In genomic region chr7:134190101-134190500, GRCm38 (mm10) we compare ENCODE assay signal across 32 mouse cellular contexts. TPM values are rescaled to one million over a fixed set of nuclear protein-coding genes. Genes with fewer than 3 reads are reported as not detected.
A peak's percentile ranks its signal among the peaks of the same experiment; 100 is the strongest.
DNase-seq lines count a peak whose midpoint lies in the region; ATAC-seq and TF ChIP-seq lines count a peak whose summit lies in the region.
"Had no signal": no experiment of that assay in that cellular context is flagged by ENCODE, and none has a peak within 500 bp of the region (broad histone marks: within the 10 kb centered on the region; RNA-seq: fewer than 3 reads in every experiment).

No protein-coding gene starts in this region.

- no peak for ATAC-seq in forebrain, embryonic 14.5 days
- no peak for ATAC-seq in forebrain, embryonic 12.5 days (ENCODE audit: low FRiP score)
- ATAC-seq in lung, embryonic 14.5 days (ENCODE audit: insufficient read depth) = peak; percentile 35; the same call in 1 of the 2 replicates
- no peak for ATAC-seq in intestine, embryonic 15.5 days

- H3K27ac ChIP-seq in forebrain, embryonic 14.5 days (ENCODE audit: low read depth, low read length) = no peak overlapping the region
- no peak overlapping the region for H3K27ac ChIP-seq in forebrain, embryonic 12.5 days
- H3K27ac ChIP-seq in lung, embryonic 14.5 days (ENCODE audit: low read depth) = no peak overlapping the region
- H3K27ac ChIP-seq in intestine, embryonic 15.5 days = no peak overlapping the region
- H3K27ac ChIP-seq: embryonic facial prominence, embryonic 13.5 days; heart, adult 2 months; heart, embryonic 13.5 days; hindbrain, embryonic 14.5 days; liver, embryonic 14.5 days; midbrain, embryonic 12.5 days; neural tube, embryonic 12.5 days; stomach, postnatal 0 days had no signal

- H3K36me3 ChIP-seq in forebrain, embryonic 14.5 days (ENCODE audit: control insufficient read depth, insufficient read depth, low read length) = no peaks in the 10 kb centered on the region
- H3K36me3 ChIP-seq in forebrain, embryonic 12.5 days (replicated peaks) = no peaks in the 10 kb centered on the region
- peaks cover 13% of the 10 kb centered on the region; the same call in 1 of the 2 replicates for H3K36me3 ChIP-seq in lung, embryonic 14.5 days (ENCODE audit: insufficient read depth)
- no peaks in the 10 kb centered on the region for H3K36me3 ChIP-seq in intestine, embryonic 15.5 days
- H3K36me3 ChIP-seq: embryonic facial prominence, embryonic 13.5 days; G1E; midbrain, embryonic 12.5 days; neural tube, embryonic 12.5 days had no signal

- 71% methylated on average over 6 of the region's 6 CpGs for WGBS in forebrain, embryonic 14.5 days
- 85% methylated on average over 6 of the region's 6 CpGs for WGBS in forebrain, embryonic 12.5 days
- 51% methylated on average over 6 of the region's 6 CpGs for WGBS in lung, embryonic 14.5 days
- 55% methylated on average over 6 of the region's 6 CpGs for WGBS in intestine, embryonic 15.5 days

- no peaks in the 10 kb centered on the region for H3K9me3 ChIP-seq in forebrain, embryonic 14.5 days (replicated peaks; ENCODE audit: control insufficient read depth, low read length)
- H3K9me3 ChIP-seq in forebrain, embryonic 12.5 days = no peaks in the 10 kb centered on the region
- H3K9me3 ChIP-seq in lung, embryonic 14.5 days (ENCODE audit: low read depth, low read length) = no peaks in the 10 kb centered on the region
- H3K9me3 ChIP-seq in intestine, embryonic 15.5 days = no peaks in the 10 kb centered on the region
- H3K9me3 ChIP-seq: embryonic facial prominence, embryonic 13.5 days; heart, embryonic 13.5 days; neural tube, embryonic 12.5 days had no signal

- no peaks in the 10 kb centered on the region for H3K27me3 ChIP-seq in forebrain, embryonic 14.5 days (replicated peaks; ENCODE audit: control insufficient read depth, insufficient read depth, low read length)
- no peaks in the 10 kb centered on the region for H3K27me3 ChIP-seq in forebrain, embryonic 12.5 days
- no peaks in the 10 kb centered on the region for H3K27me3 ChIP-seq in lung, embryonic 14.5 days (ENCODE audit: insufficient read depth, low read length)
- no peaks in the 10 kb centered on the region for H3K27me3 ChIP-seq in intestine, embryonic 15.5 days (replicated peaks)
- H3K27me3 ChIP-seq: embryonic facial prominence, embryonic 13.5 days; heart, embryonic 13.5 days; megakaryocyte, embryonic 14.5 days; midbrain, embryonic 12.5 days; neural tube, embryonic 12.5 days had no signal

- H3K9ac ChIP-seq in forebrain, embryonic 14.5 days (ENCODE audit: low read length) = no peak overlapping the region
- H3K9ac ChIP-seq in forebrain, embryonic 12.5 days = no peak overlapping the region
- no peak overlapping the region for H3K9ac ChIP-seq in lung, embryonic 14.5 days
- H3K9ac ChIP-seq in intestine, embryonic 15.5 days = no peak overlapping the region
- H3K9ac ChIP-seq: embryonic facial prominence, embryonic 13.5 days; heart, embryonic 13.5 days; hindbrain, embryonic 14.5 days; liver, embryonic 14.5 days; midbrain, embryonic 12.5 days; neural tube, embryonic 12.5 days had no signal

- peak; percentile 50 for DNase-seq in forebrain, embryonic 14.5 days (ENCODE audit: low spot score)
- peak; percentile 9 for DNase-seq in layer of hippocampus, adult 11-12 months (ENCODE audit: low spot score)
- DNase-seq in layer of hippocampus, postnatal 10 days (ENCODE audit: low spot score in 2 of 2) = no peak
- DNase-seq in lung, embryonic 14.5 days = no peak
- DNase-seq in lung, postnatal 36 days = no peak
- DNase-seq: adrenal gland, adult 8-10 months; cerebellum, adult 11-12 months; cerebellum, adult 9-11 months; embryo, embryonic 11 days; heart, adult 2 months; heart, postnatal 10 days; kidney, adult 11 months; kidney, postnatal 14 days; liver; lung, adult 2 months; lung, postnatal 4 days; right cerebral cortex, adult 18-20 months; spleen, adult 18-20 months; thymus, adult 18-20 months; thymus, postnatal 36 days had no signal

- no peaks in the 10 kb centered on the region for H3K4me1 ChIP-seq in forebrain, embryonic 14.5 days (ENCODE audit: control insufficient read depth, insufficient read depth, low read length)
- H3K4me1 ChIP-seq in forebrain, embryonic 12.5 days = no peaks in the 10 kb centered on the region
- peaks cover 11% of the 10 kb centered on the region for H3K4me1 ChIP-seq in lung, embryonic 14.5 days (ENCODE audit: insufficient read depth)
- peaks cover 5% of the 10 kb centered on the region; the same call in 1 of the 2 replicates for H3K4me1 ChIP-seq in intestine, embryonic 15.5 days (replicated peaks)
- H3K4me1 ChIP-seq: megakaryocyte, embryonic 14.5 days; midbrain, embryonic 12.5 days; neural tube, embryonic 12.5 days had no signal

- no peak overlapping the region for H3K4me2 ChIP-seq in forebrain, embryonic 14.5 days (ENCODE audit: low read length)
- no peak overlapping the region for H3K4me2 ChIP-seq in forebrain, embryonic 12.5 days
- no peak overlapping the region for H3K4me2 ChIP-seq in lung, embryonic 14.5 days
- no peak overlapping the region for H3K4me2 ChIP-seq in intestine, embryonic 15.5 days (replicated peaks)
- H3K4me2 ChIP-seq: embryonic facial prominence, embryonic 13.5 days; heart, embryonic 13.5 days; hindbrain, embryonic 14.5 days; midbrain, embryonic 12.5 days; neural tube, embryonic 12.5 days had no signal

- no peak for TF ChIP-seq CTCF in lung, embryonic 14.5 days (IDR thresholded peaks at IDR 0.05; ENCODE audit: low read depth)

- no peak overlapping the region for H3K4me3 ChIP-seq in forebrain, embryonic 14.5 days (ENCODE audit: low read depth, low read length)
- H3K4me3 ChIP-seq in forebrain, embryonic 12.5 days (replicated peaks) = no peak overlapping the region
- H3K4me3 ChIP-seq in lung, embryonic 14.5 days (ENCODE audit: low read depth, low read length) = no peak overlapping the region
- no peak overlapping the region for H3K4me3 ChIP-seq in intestine, embryonic 15.5 days (replicated peaks)
- H3K4me3 ChIP-seq: embryonic facial prominence, embryonic 13.5 days; heart, adult 2 months; heart, embryonic 13.5 days; megakaryocyte, embryonic 14.5 days; midbrain, embryonic 12.5 days; myocyte; neural tube, embryonic 12.5 days had no signal

RNA-seq across cellular contexts. Expression of gene Adam12, which starts 41.8 kb away (rescaled TPM):
- 1.9 and 4.8 TPM in 2 replicates for polyA plus RNA-seq in forebrain, embryonic 14.5 days (2014; fragmentation: Nextera tagmentation; extraction: Ambion mirVana)
- polyA plus RNA-seq in forebrain, embryonic 12.5 days (2016; fragmentation: Nextera tagmentation; extraction: Ambion mirVana) = 1.8 and 2.1 TPM in 2 replicates
- 10 to 100 TPM; 16.3 to 16.8 TPM for total RNA-seq in layer of hippocampus, postnatal 10 days (2021)
- 40.3 and 50.9 TPM in 2 replicates for polyA plus RNA-seq in lung, embryonic 14.5 days (2014; fragmentation: Nextera tagmentation; extraction: Ambion mirVana)
- 6.3 and 6.4 TPM in 2 replicates for polyA plus RNA-seq in intestine, embryonic 15.5 days (2015; fragmentation: Nextera tagmentation; extraction: Ambion mirVana)
- polyA plus RNA-seq: G1E had no signal

Comparison
In these comparisons a context has a peak if more than half of its experiments do, and no peak if none do; other contexts are left out.
1. DNase-seq: peak in forebrain, embryonic 14.5 days (single experiment) and layer of hippocampus, adult 11-12 months (single experiment); none in layer of hippocampus, postnatal 10 days (0 of 2), lung, embryonic 14.5 days (single experiment) and lung, postnatal 36 days (single experiment).